Mouse (Mus musculus): ENCODE data around the gene Dync1li1. TPM values are rescaled to one million over a fixed set of nuclear protein-coding genes. Genes with fewer than 3 reads are reported as not detected.

Dync1li1 gene
- polyA plus RNA-seq, 1 experiment from 2014 or later = 64.3 TPM

GRCm38 (mm10) chr9:114758801-114759200 lies 70.2 kb downstream of the Dync1li1 start:
- no peak overlapping the region for H3K27ac ChIP-seq (ENCODE audit: low read length)
- no peaks in the 10 kb centered on the region for H3K27me3 ChIP-seq (ENCODE audit: control insufficient read depth, insufficient read depth, low read length)
- ATAC-seq (ENCODE audit: insufficient number of reproducible peaks, insufficient read depth, low FRiP score, low read depth) = no peak
- H3K4me2 ChIP-seq (replicated peaks; ENCODE audit: low read depth, low read length) = no peak overlapping the region
- no peaks in the 10 kb centered on the region for H3K9me3 ChIP-seq (ENCODE audit: control insufficient read depth, low read depth, low read length)
- H3K4me3 ChIP-seq (ENCODE audit: low read depth, low read length) = no peak overlapping the region
- peaks cover 21% of the 10 kb centered on the region for H3K36me3 ChIP-seq (ENCODE audit: control insufficient read depth, insufficient read depth, low read length)
- WGBS = 88% methylated on average over 5 of the region's 5 CpGs
- H3K9ac ChIP-seq (replicated peaks; ENCODE audit: low read depth, low read length) = no peak overlapping the region
- H3K4me1 ChIP-seq (ENCODE audit: control insufficient read depth, insufficient read depth, low read length) = no peaks in the 10 kb centered on the region

DNA sequence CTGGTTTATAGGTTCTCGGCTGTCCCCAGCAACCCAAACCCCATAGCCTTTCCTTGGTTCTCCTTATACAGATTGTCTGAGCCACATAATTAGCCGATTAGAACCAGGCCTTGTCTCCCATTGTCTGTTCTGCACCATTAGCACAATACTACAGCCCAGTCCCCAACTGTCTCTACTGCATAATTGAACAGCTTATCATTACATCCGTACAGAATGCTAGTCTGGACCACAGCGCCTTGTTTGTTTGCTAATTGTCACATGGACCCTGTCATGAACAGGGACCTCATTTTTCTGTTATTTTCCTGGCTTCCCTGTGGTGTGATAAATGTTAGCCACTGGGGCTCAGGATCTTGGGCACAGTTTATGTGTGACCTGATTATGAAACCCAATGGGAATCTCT lies 71.3 kb downstream of the Dync1li1 start:
- no peak overlapping the region for H3K4me2 ChIP-seq (replicated peaks; ENCODE audit: low read depth, low read length)
- H3K27me3 ChIP-seq (ENCODE audit: control insufficient read depth, insufficient read depth, low read length) = no peaks in the 10 kb centered on the region
- no peak overlapping the region for H3K4me3 ChIP-seq (ENCODE audit: low read depth, low read length)
- H3K9ac ChIP-seq (replicated peaks; ENCODE audit: low read depth, low read length) = no peak overlapping the region
- ATAC-seq (ENCODE audit: insufficient number of reproducible peaks, insufficient read depth, low FRiP score, low read depth) = no peak
- no peaks in the 10 kb centered on the region for H3K4me1 ChIP-seq (ENCODE audit: control insufficient read depth, insufficient read depth, low read length)
- H3K27ac ChIP-seq (ENCODE audit: low read length) = no peak overlapping the region
- H3K9me3 ChIP-seq (ENCODE audit: control insufficient read depth, low read depth, low read length) = no peaks in the 10 kb centered on the region
- 89% methylated on average over 4 of the region's 4 CpGs for WGBS
- H3K36me3 ChIP-seq (ENCODE audit: control insufficient read depth, insufficient read depth, low read length) = peaks cover 21% of the 10 kb centered on the region

DNA sequence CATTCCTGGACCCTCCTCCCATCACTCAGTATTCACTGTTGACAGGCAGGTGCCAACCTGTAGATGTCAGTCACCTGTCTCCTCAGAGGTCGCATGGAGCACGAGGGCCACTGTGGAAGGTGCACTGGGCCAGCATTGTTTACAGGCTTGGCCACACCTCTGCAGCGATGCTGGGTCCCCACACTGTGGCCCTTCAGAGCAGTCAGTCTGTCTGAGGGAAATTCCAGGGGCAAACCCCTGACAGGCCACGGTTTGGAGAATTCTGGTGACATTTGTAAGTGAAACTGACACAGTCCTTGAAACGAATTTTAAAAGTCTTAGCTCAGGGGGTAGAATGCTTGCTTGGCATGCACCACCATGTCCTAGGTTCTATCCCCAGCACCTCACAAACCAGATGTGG lies 71.8 kb downstream of the Dync1li1 start:
- no peak overlapping the region for H3K27ac ChIP-seq (ENCODE audit: low read length)
- ATAC-seq (ENCODE audit: insufficient number of reproducible peaks, insufficient read depth, low FRiP score, low read depth) = no peak
- no peaks in the 10 kb centered on the region for H3K9me3 ChIP-seq (ENCODE audit: control insufficient read depth, low read depth, low read length)
- H3K36me3 ChIP-seq (ENCODE audit: control insufficient read depth, insufficient read depth, low read length) = peaks cover 21% of the 10 kb centered on the region
- no peak overlapping the region for H3K4me3 ChIP-seq (ENCODE audit: low read depth, low read length)
- H3K4me1 ChIP-seq (ENCODE audit: control insufficient read depth, insufficient read depth, low read length) = no peaks in the 10 kb centered on the region
- no peak overlapping the region for H3K9ac ChIP-seq (replicated peaks; ENCODE audit: low read depth, low read length)
- H3K4me2 ChIP-seq (replicated peaks; ENCODE audit: low read depth, low read length) = no peak overlapping the region
- H3K27me3 ChIP-seq (ENCODE audit: control insufficient read depth, insufficient read depth, low read length) = no peaks in the 10 kb centered on the region
- 80% methylated on average over 5 of the region's 5 CpGs for WGBS

GRCm38 (mm10) chr9:114761848-114762247 lies 73.3 kb downstream of the Dync1li1 start:
- Histone ChIP-seq H3K4me1 (ENCODE audit: control insufficient read depth, insufficient read depth, low read length) (no peaks in the 10 kb centered on the region), H3K27me3 (ENCODE audit: control insufficient read depth, insufficient read depth, low read length) (no peaks in the 10 kb centered on the region), H3K9ac (replicated peaks; ENCODE audit: low read depth, low read length) (no peak overlapping the region), H3K9me3 (ENCODE audit: control insufficient read depth, low read depth, low read length) (no peaks in the 10 kb centered on the region), H3K4me2 (replicated peaks; ENCODE audit: low read depth, low read length) (no peak overlapping the region), H3K4me3 (ENCODE audit: low read depth, low read length) (no peak overlapping the region), H3K36me3 (ENCODE audit: control insufficient read depth, insufficient read depth, low read length) (peaks cover 18% of the 10 kb centered on the region), H3K27ac (ENCODE audit: low read length) (no peak overlapping the region)
- no peak for ATAC-seq (ENCODE audit: insufficient number of reproducible peaks, insufficient read depth, low FRiP score, low read depth)
- 67% methylated on average over 11 of the region's 11 CpGs for WGBS

DNA sequence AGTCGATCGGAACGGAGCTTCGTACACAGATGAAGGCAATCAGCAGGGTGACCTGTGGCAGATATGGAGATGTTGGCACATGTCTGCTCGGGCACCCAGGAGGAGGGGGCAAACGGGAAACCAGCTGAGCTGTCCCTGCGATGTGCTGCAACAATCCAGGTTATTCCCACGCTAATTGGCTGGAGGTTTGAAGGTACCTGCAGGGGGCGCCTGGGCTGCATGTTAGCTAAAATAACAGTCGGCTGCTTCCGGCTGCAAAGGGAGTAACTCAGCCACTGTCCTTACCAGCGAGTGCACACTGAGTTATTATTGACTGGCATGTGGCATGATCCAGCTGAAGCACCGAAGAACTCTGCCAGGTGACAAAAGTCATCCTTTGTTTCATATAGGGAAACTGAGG lies 74.8 kb downstream of the Dync1li1 start:
- peaks cover 15% of the 10 kb centered on the region; the same call in 1 of the 2 replicates for H3K36me3 ChIP-seq (ENCODE audit: control insufficient read depth, insufficient read depth, low read length)
- H3K27me3 ChIP-seq (ENCODE audit: control insufficient read depth, insufficient read depth, low read length) = no peaks in the 10 kb centered on the region
- 64% methylated on average over 13 of the region's 13 CpGs for WGBS
- no peak overlapping the region for H3K4me2 ChIP-seq (replicated peaks; ENCODE audit: low read depth, low read length)
- H3K9me3 ChIP-seq (ENCODE audit: control insufficient read depth, low read depth, low read length) = no peaks in the 10 kb centered on the region
- no peaks in the 10 kb centered on the region for H3K4me1 ChIP-seq (ENCODE audit: control insufficient read depth, insufficient read depth, low read length)
- no peak overlapping the region for H3K27ac ChIP-seq (ENCODE audit: low read length)
- H3K4me3 ChIP-seq (ENCODE audit: low read depth, low read length) = no peak overlapping the region
- no peak for ATAC-seq (ENCODE audit: insufficient number of reproducible peaks, insufficient read depth, low FRiP score, low read depth)
- no peak overlapping the region for H3K9ac ChIP-seq (replicated peaks; ENCODE audit: low read depth, low read length)

DNA sequence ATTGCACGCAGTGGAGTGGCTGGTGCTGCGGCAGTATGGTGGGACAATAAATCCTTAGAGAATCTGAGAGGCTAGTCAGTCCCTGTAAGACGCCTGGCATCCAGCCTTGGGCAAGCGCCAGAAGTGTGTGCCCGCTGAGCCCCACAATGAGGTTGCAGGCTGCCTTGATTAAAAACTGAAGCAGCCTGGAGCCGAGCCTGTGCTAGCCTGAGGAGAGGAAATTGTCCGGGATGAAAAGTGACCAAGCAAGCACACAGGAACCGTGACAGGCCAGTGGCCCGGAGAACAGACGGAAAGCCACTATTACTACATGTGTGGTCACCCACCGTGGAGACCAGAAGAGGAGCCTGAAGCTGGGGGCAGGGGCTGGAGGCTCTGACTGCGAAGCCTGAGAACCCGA lies 78.4 kb downstream of the Dync1li1 start:
- ATAC-seq (ENCODE audit: insufficient number of reproducible peaks, insufficient read depth, low FRiP score, low read depth) = no peak

GRCm38 (mm10) chr9:114767507-114767906 lies 78.9 kb downstream of the Dync1li1 start:
- Histone ChIP-seq H3K27me3 (ENCODE audit: control insufficient read depth, insufficient read depth, low read length) (no peaks in the 10 kb centered on the region), H3K4me3 (ENCODE audit: low read depth, low read length) (no peak overlapping the region), H3K36me3 (ENCODE audit: control insufficient read depth, insufficient read depth, low read length) (no peaks in the 10 kb centered on the region; the same call in 1 of the 2 replicates), H3K9me3 (ENCODE audit: control insufficient read depth, low read depth, low read length) (no peaks in the 10 kb centered on the region), H3K27ac (ENCODE audit: low read length) (no peak overlapping the region), H3K4me2 (replicated peaks; ENCODE audit: low read depth, low read length) (no peak overlapping the region), H3K4me1 (ENCODE audit: control insufficient read depth, insufficient read depth, low read length) (no peaks in the 10 kb centered on the region), H3K9ac (replicated peaks; ENCODE audit: low read depth, low read length) (no peak overlapping the region)
- ATAC-seq (ENCODE audit: insufficient number of reproducible peaks, insufficient read depth, low FRiP score, low read depth) = no peak
- WGBS = 83% methylated on average over 2 of the region's 2 CpGs

More for the DNA sequence above, 78.4 kb downstream of the Dync1li1 start:
- no peaks in the 10 kb centered on the region for H3K27me3 ChIP-seq (ENCODE audit: control insufficient read depth, insufficient read depth, low read length)
- WGBS = 83% methylated on average over 13 of the region's 13 CpGs
- no peak overlapping the region for H3K4me3 ChIP-seq (ENCODE audit: low read depth, low read length)
- H3K4me2 ChIP-seq (replicated peaks; ENCODE audit: low read depth, low read length) = no peak overlapping the region
- H3K36me3 ChIP-seq (ENCODE audit: control insufficient read depth, insufficient read depth, low read length) = no peaks in the 10 kb centered on the region; the same call in 1 of the 2 replicates
- H3K9ac ChIP-seq (replicated peaks; ENCODE audit: low read depth, low read length) = no peak overlapping the region
- no peak overlapping the region for H3K27ac ChIP-seq (ENCODE audit: low read length)
- H3K4me1 ChIP-seq (ENCODE audit: control insufficient read depth, insufficient read depth, low read length) = no peaks in the 10 kb centered on the region
- no peaks in the 10 kb centered on the region for H3K9me3 ChIP-seq (ENCODE audit: control insufficient read depth, low read depth, low read length)

GRCm38 (mm10) chr9:114768066-114768465 lies 79.5 kb downstream of the Dync1li1 start:
- no peak overlapping the region for H3K4me3 ChIP-seq (ENCODE audit: low read depth, low read length)
- H3K36me3 ChIP-seq (ENCODE audit: control insufficient read depth, insufficient read depth, low read length) = no peaks in the 10 kb centered on the region; the same call in 1 of the 2 replicates
- no peak overlapping the region for H3K9ac ChIP-seq (replicated peaks; ENCODE audit: low read depth, low read length)
- H3K4me2 ChIP-seq (replicated peaks; ENCODE audit: low read depth, low read length) = no peak overlapping the region
- no peaks in the 10 kb centered on the region for H3K27me3 ChIP-seq (ENCODE audit: control insufficient read depth, insufficient read depth, low read length)
- H3K27ac ChIP-seq (ENCODE audit: low read length) = no peak overlapping the region
- ATAC-seq (ENCODE audit: insufficient number of reproducible peaks, insufficient read depth, low FRiP score, low read depth) = no peak
- no peaks in the 10 kb centered on the region for H3K9me3 ChIP-seq (ENCODE audit: control insufficient read depth, low read depth, low read length)
- WGBS = 60% methylated on average over 10 of the region's 10 CpGs
- no peaks in the 10 kb centered on the region for H3K4me1 ChIP-seq (ENCODE audit: control insufficient read depth, insufficient read depth, low read length)

- Histone ChIP-seq H3K27me3 (ENCODE audit: control insufficient read depth, insufficient read depth, low read length) (no peaks in the 10 kb centered on the region), H3K9me3 (ENCODE audit: control insufficient read depth, low read depth, low read length) (no peaks in the 10 kb centered on the region), H3K27ac (ENCODE audit: low read length) (no peak overlapping the region), H3K4me2 (replicated peaks; ENCODE audit: low read depth, low read length) (no peak overlapping the region), H3K4me1 (ENCODE audit: control insufficient read depth, insufficient read depth, low read length) (no peaks in the 10 kb centered on the region), H3K4me3 (ENCODE audit: low read depth, low read length) (no peak overlapping the region), H3K9ac (replicated peaks; ENCODE audit: low read depth, low read length) (no peak overlapping the region), H3K36me3 (ENCODE audit: control insufficient read depth, insufficient read depth, low read length) (no peaks in the 10 kb centered on the region; the same call in 1 of the 2 replicates)
- no peak for ATAC-seq (ENCODE audit: insufficient number of reproducible peaks, insufficient read depth, low FRiP score, low read depth)
- 90% methylated on average over 4 of the region's 4 CpGs for WGBS
These were observed 81.6 kb downstream of the Dync1li1 start for GRCm38 (mm10) chr9:114770224-114770623.

Measured in stomach, embryonic 14.5 days (tissue).